Mouse (Mus musculus): ENCODE results near the gene Dhps. TPM values are rescaled to one million over a fixed set of nuclear protein-coding genes. Genes with fewer than 3 reads are reported as not detected.

The Dhps gene
- polyA plus RNA-seq, 1 experiment: 26.0 TPM

DNA sequence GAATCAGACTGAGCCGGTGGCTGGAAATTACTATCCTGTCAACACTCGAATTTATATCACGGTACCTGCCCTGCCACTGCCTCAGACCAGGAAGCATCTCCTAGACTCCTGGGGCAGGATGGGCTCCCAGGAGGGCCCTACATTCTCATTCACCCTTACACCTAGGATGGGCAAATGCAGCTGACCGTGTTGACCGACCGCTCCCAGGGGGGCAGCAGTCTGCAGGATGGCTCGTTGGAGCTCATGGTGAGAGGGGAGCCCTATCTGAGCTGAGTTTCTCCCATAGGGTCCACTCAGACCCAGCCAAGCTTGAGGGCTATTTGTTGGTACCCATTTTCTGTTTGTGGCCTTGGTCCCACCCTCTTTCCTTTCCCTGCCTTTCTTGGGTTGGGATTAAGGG is 24.0 kb downstream of the Dhps start:
- no peak for DNase-seq
- Histone ChIP-seq H3K4me3 (ENCODE audit: insufficient read depth, low read depth, low read length) (no peak overlapping the region), H3K36me3 (ENCODE audit: control insufficient read depth, insufficient read depth, low read length) (no peaks in the 10 kb centered on the region; the same call in 1 of the 2 replicates), H3K4me1 (ENCODE audit: control insufficient read depth, insufficient read depth, low read length) (no peaks in the 10 kb centered on the region), H3K27me3 (replicated peaks; ENCODE audit: control insufficient read depth, insufficient read depth, low read length) (no peaks in the 10 kb centered on the region), H3K27ac (ENCODE audit: insufficient read depth, low read depth, low read length) (no peak overlapping the region)
- TF ChIP-seq CTCF (conservative IDR thresholded peaks at IDR 0.05; ENCODE audit: insufficient read depth, insufficient read length, low read depth, low read length): no peak
- TF ChIP-seq POLR2A (IDR thresholded peaks at IDR 0.05; ENCODE audit: low read depth, low read length): no peak
- WGBS: 87% methylated on average over 7 of the region's 7 CpGs

DNA sequence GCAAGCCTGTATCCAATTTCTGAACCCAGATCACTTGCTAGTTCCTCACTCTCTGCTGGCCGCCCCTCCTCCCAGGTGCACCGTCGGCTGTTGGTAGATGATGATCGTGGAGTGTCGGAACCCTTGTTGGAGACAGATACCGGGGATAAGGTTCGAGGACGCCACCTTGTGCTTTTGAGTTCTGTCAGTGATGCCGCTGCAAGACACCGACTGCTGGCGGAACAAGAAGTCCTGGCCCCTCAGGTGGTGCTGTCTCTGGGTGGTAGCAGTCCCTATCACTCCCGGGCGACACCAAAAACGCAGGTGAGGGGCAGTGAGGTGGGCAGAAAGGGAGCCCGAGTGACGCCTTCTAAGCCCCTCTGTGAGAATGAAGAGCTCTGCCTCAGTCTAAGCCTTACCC is 24.6 kb downstream of the Dhps start:
- no peak overlapping the region for H3K27ac ChIP-seq (ENCODE audit: insufficient read depth, low read depth, low read length)
- DNase-seq: no peak
- H3K4me3 ChIP-seq (ENCODE audit: insufficient read depth, low read depth, low read length): no peak overlapping the region
- TF ChIP-seq CTCF (conservative IDR thresholded peaks at IDR 0.05; ENCODE audit: insufficient read depth, insufficient read length, low read depth, low read length) (no peak), POLR2A (IDR thresholded peaks at IDR 0.05; ENCODE audit: low read depth, low read length) (no peak)
- no peaks in the 10 kb centered on the region for H3K27me3 ChIP-seq (replicated peaks; ENCODE audit: control insufficient read depth, insufficient read depth, low read length)
- WGBS: 90% methylated on average over 16 of the region's 16 CpGs
- no peaks in the 10 kb centered on the region; the same call in 1 of the 2 replicates for H3K36me3 ChIP-seq (ENCODE audit: control insufficient read depth, insufficient read depth, low read length)
- H3K4me1 ChIP-seq (ENCODE audit: control insufficient read depth, insufficient read depth, low read length): no peaks in the 10 kb centered on the region

DNA sequence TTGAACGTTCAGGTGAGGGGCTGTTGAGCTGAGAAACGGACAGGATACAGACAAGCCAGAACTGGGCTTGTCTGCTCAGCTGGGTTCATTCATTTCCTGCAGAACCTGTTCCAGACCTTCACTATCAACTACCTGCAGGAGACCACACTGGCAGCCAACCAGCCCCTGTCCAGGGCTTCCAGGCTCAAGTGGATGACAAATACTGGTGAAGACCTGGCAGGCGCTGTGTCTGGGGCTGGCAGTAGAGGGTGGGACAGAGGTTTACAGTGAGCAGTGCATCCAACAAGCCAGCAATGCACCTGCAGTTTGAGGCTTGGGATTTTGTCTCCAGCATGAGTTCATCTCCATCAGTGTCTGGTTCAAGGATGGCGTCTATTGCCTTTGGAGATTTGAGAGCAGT is 25.3 kb downstream of the Dhps start:
- Histone ChIP-seq H3K27me3 (replicated peaks; ENCODE audit: control insufficient read depth, insufficient read depth, low read length) (no peaks in the 10 kb centered on the region), H3K4me3 (ENCODE audit: insufficient read depth, low read depth, low read length) (no peak overlapping the region), H3K36me3 (ENCODE audit: control insufficient read depth, insufficient read depth, low read length) (no peaks in the 10 kb centered on the region; the same call in 1 of the 2 replicates), H3K4me1 (ENCODE audit: control insufficient read depth, insufficient read depth, low read length) (no peaks in the 10 kb centered on the region), H3K27ac (ENCODE audit: insufficient read depth, low read depth, low read length) (no peak overlapping the region)
- no peak for DNase-seq
- TF ChIP-seq POLR2A (IDR thresholded peaks at IDR 0.05; ENCODE audit: low read depth, low read length) (no peak), CTCF (conservative IDR thresholded peaks at IDR 0.05; ENCODE audit: insufficient read depth, insufficient read length, low read depth, low read length) (no peak)
- WGBS: 90% methylated on average over 4 of the region's 4 CpGs

DNA sequence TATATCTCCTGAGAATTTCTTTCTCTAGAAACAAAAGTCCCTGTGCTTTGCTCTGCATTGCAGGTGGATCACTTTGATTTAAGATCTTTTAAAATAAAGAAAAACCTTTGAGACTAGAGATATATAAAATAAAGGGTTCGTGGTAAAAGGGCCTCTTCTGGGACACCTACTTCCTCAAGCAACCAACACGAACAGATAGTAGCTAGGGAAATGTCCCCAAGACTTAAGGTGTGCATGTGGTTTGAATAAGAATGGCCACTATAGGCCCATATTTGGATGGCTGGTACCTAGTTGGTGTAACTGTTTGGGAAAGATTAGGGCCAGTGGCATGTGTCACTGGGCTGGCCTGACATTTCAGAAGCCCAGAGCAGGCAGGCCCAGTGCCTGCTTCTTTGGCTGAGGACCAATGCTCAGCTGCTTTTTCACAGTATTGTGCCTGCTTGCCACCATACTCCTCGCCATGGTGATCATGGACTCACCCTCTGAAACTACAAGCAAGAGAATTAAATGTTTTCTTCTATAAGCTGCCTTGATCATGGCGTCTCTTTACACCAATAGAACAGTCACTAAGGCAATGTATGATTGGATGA is 28.6 kb downstream of the Dhps start:
- WGBS: 86% methylated on average over 4 of the region's 4 CpGs
- Histone ChIP-seq H3K36me3 (ENCODE audit: control insufficient read depth, insufficient read depth, low read length) (no peaks in the 10 kb centered on the region; the same call in 1 of the 2 replicates), H3K27me3 (replicated peaks; ENCODE audit: control insufficient read depth, insufficient read depth, low read length) (no peaks in the 10 kb centered on the region), H3K4me1 (ENCODE audit: control insufficient read depth, insufficient read depth, low read length) (no peaks in the 10 kb centered on the region), H3K4me3 (ENCODE audit: insufficient read depth, low read depth, low read length) (no peak overlapping the region), H3K27ac (ENCODE audit: insufficient read depth, low read depth, low read length) (no peak overlapping the region)
- TF ChIP-seq CTCF (conservative IDR thresholded peaks at IDR 0.05; ENCODE audit: insufficient read depth, insufficient read length, low read depth, low read length): no peak
- no peak for TF ChIP-seq POLR2A (IDR thresholded peaks at IDR 0.05; ENCODE audit: low read depth, low read length)
- DNase-seq: no peak

DNA sequence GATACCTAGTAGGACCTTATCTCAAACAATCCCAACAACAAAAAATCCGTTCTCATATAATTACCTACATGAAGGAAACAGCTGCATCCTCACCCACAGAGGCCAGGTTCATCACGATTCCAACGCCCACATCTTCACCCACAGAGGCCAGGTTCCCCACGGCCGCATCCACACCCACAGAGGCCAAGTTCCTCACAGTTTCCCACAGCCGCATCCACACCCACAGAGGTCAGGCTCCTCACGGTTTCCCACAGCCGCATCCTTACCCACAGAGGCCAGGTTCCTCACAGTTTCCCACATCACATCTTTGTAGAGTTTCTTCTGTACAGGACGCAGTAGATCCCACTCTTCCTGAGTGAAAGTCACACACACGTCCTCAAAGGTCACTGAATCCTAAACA is 41.7 kb downstream of the Dhps start:
- DNase-seq: no peak
- no peaks in the 10 kb centered on the region for H3K27me3 ChIP-seq (replicated peaks; ENCODE audit: control insufficient read depth, insufficient read depth, low read length)
- no peak overlapping the region for H3K27ac ChIP-seq (ENCODE audit: insufficient read depth, low read depth, low read length)
- no peak overlapping the region for H3K4me3 ChIP-seq (ENCODE audit: insufficient read depth, low read depth, low read length)
- TF ChIP-seq CTCF (conservative IDR thresholded peaks at IDR 0.05; ENCODE audit: insufficient read depth, insufficient read length, low read depth, low read length) (no peak), POLR2A (IDR thresholded peaks at IDR 0.05; ENCODE audit: low read depth, low read length) (no peak)
- no peaks in the 10 kb centered on the region for H3K4me1 ChIP-seq (ENCODE audit: control insufficient read depth, insufficient read depth, low read length)
- 93% methylated on average over 10 of the region's 10 CpGs for WGBS
- H3K36me3 ChIP-seq (ENCODE audit: control insufficient read depth, insufficient read depth, low read length): peaks cover 14% of the 10 kb centered on the region

DNA sequence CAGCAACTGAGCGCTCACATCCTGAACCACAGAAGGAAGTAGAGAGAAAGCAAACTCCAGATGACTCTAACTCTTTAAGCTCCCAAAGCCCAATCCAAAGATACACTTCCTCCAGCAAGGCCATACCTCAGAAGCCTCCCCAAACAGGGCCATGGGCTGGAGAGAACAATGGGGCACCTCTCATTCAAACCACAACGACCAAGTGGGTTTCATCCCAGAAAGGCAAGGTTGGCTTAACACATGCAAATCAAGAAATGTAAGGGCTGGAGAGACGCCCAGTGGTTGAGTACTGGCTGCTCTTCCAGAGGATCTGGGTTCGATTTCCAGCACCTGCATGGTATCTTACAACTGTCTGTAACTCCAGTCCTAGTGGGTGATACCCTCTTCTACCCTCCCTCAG is 43.9 kb downstream of the Dhps start:
- H3K36me3 ChIP-seq (ENCODE audit: control insufficient read depth, insufficient read depth, low read length): peaks cover 6% of the 10 kb centered on the region
- 81% methylated on average over 4 of the region's 4 CpGs for WGBS
- TF ChIP-seq POLR2A (IDR thresholded peaks at IDR 0.05; ENCODE audit: low read depth, low read length) (no peak), CTCF (conservative IDR thresholded peaks at IDR 0.05; ENCODE audit: insufficient read depth, insufficient read length, low read depth, low read length) (no peak)
- no peak overlapping the region for H3K27ac ChIP-seq (ENCODE audit: insufficient read depth, low read depth, low read length)
- H3K4me3 ChIP-seq (ENCODE audit: insufficient read depth, low read depth, low read length): no peak overlapping the region
- no peaks in the 10 kb centered on the region for H3K27me3 ChIP-seq (replicated peaks; ENCODE audit: control insufficient read depth, insufficient read depth, low read length)
- peaks cover 7% of the 10 kb centered on the region for H3K4me1 ChIP-seq (ENCODE audit: control insufficient read depth, insufficient read depth, low read length)
- no peak for DNase-seq

DNA sequence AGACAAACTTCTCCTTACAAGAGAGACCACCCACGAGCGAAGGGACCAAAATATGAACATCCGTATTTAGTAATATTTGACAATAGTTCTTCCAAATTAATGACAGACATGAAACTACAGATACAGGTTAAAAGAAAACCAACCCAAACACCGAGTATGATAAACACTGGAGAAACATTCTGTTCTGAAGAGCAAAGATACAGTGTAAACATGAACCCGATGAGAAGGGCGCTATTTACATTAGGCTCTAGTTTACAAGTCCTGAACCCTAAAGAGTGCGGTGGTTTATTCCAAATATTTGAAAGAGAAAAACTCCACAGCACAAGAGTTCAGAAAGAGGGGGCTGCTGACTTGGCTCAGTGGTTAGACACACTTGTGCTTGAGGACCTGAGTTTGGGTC is 45.4 kb downstream of the Dhps start:
- no peak for DNase-seq
- Histone ChIP-seq H3K27me3 (replicated peaks; ENCODE audit: control insufficient read depth, insufficient read depth, low read length) (no peaks in the 10 kb centered on the region), H3K27ac (ENCODE audit: insufficient read depth, low read depth, low read length) (no peak overlapping the region), H3K36me3 (ENCODE audit: control insufficient read depth, insufficient read depth, low read length) (no peaks in the 10 kb centered on the region), H3K4me1 (ENCODE audit: control insufficient read depth, insufficient read depth, low read length) (peaks cover 7% of the 10 kb centered on the region), H3K4me3 (ENCODE audit: insufficient read depth, low read depth, low read length) (no peak overlapping the region)
- 91% methylated on average over 7 of the region's 7 CpGs for WGBS
- no peak for TF ChIP-seq CTCF (conservative IDR thresholded peaks at IDR 0.05; ENCODE audit: insufficient read depth, insufficient read length, low read depth, low read length)
- no peak for TF ChIP-seq POLR2A (IDR thresholded peaks at IDR 0.05; ENCODE audit: low read depth, low read length)

Data from kidney, adult 2 months (tissue).